Mouse (Mus musculus): ENCODE data around the gene Slc5a3.

DNA sequence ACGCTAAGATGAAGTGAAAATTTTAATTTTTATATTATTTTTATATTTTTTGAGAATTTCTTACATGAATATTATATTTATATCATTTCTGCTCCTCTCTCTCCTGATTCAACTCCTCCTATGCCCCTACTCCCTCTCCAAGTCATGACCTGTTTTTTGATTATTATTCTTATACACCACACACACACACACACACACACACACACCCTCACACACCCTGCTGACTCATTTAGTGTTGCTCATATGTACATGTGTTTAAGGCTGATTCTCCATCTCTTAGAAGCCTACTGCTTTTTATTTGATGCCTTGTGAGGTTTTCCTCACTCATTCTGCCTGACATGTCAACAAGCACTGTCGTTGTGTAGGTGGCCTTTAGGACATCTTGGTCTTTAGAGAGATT lies 48.5 kb upstream of the Slc5a3 start:
- TF ChIP-seq POLR2A (IDR thresholded peaks at IDR 0.05; ENCODE audit: control insufficient read depth in 1 of 2, insufficient read depth in 1 of 2, low read depth in 1 of 2, low read length in 2 of 2, poor library complexity in 1 of 2): no peak
- no peak for TF ChIP-seq RCOR1 (IDR thresholded peaks at IDR 0.05; ENCODE audit: low read depth, low read length)
- TF ChIP-seq CTCF (IDR thresholded peaks at IDR 0.05 in 2 of 3, conservative IDR thresholded peaks at IDR 0.05 in 1 of 3; ENCODE audit: control insufficient read depth in 1 of 3, insufficient read depth in 1 of 3, low read depth in 2 of 3, low read length in 3 of 3, poor library complexity in 1 of 3, severe bottlenecking in 1 of 3): no peak
- no peak for TF ChIP-seq NELFE (IDR thresholded peaks at IDR 0.05; ENCODE audit: low read depth, low read length)
- no peak for TF ChIP-seq POLR2AphosphoS2 (IDR thresholded peaks at IDR 0.05; ENCODE audit: low read length)
- TF ChIP-seq MXI1 (IDR thresholded peaks at IDR 0.05; ENCODE audit: low read depth, low read length): no peak
- no peak for TF ChIP-seq GATA1 (IDR thresholded peaks at IDR 0.05; ENCODE audit: low read depth, low read length)
- TF ChIP-seq TCF12 (IDR thresholded peaks at IDR 0.05; ENCODE audit: low read depth, low read length): no peak
- no peak for TF ChIP-seq E2F4 (IDR thresholded peaks at IDR 0.05; ENCODE audit: borderline replicate concordance, low read depth, low read length)

All from MEL (cell line).